Mouse (Mus musculus) liver, embryonic 13.5 days (tissue): ENCODE data around the gene Zfp329. TPM values are rescaled to one million over a fixed set of nuclear protein-coding genes. Genes with fewer than 3 reads are reported as not detected.
A peak's percentile ranks its signal among the peaks of the same experiment; 100 is the strongest.
"Not testable (repeated sequence)": the region's sequence is repeated elsewhere in the genome, so short reads cannot be mapped to it uniquely, and the experiment has no call there.

ENCODE experiments used
- ATAC-seq: fragments of 200-750 bp; cut with Nextera tagmentation; 2 replicates; pipeline ENCODE4 v1.8.0; 2017; ENCODE audit warnings: low read depth, mild to moderate bottlenecking, moderate number of reproducible peaks, moderate library complexity
- DNase-seq: peaks from one replicate; pipeline ENCODE4 v3.0.0; 2022
- H3K27ac ChIP-seq: fragments of 300-500 bp; sonication (generic); 2 replicates; pipeline ENCODE4 v1.5.1; 2015; ENCODE audit warnings: moderate library complexity, mild to moderate bottlenecking, inconsistent platforms
- H3K27me3 ChIP-seq: fragments of 300-500 bp; sonication (generic); 2 replicates; pipeline ENCODE4 v1.6.1; 2015; ENCODE audit warnings: mild to moderate bottlenecking, inconsistent platforms
- H3K36me3 ChIP-seq: fragments of 300-500 bp; sonication (generic); 2 replicates; pipeline ENCODE4 v1.6.1; 2015; ENCODE audit warnings: mild to moderate bottlenecking, inconsistent platforms
- H3K4me1 ChIP-seq: fragments of 300-500 bp; sonication (generic); replicated peaks from 2 replicates; pipeline ENCODE4 v1.6.1; 2015; ENCODE audit warnings: inconsistent platforms
- H3K4me2 ChIP-seq: fragments of 300-500 bp; sonication (generic); 2 replicates; pipeline ENCODE4 v1.6.1; 2015; ENCODE audit warnings: inconsistent platforms, mild to moderate bottlenecking, moderate library complexity
- H3K4me3 ChIP-seq: fragments of 300-500 bp; sonication (generic); replicated peaks from 2 replicates; pipeline ENCODE4 v1.5.1; 2015; ENCODE audit warnings: mild to moderate bottlenecking, inconsistent platforms
- H3K9ac ChIP-seq: fragments of 300-500 bp; sonication (generic); 2 replicates; pipeline ENCODE4 v1.6.1; 2015; ENCODE audit warnings: mild to moderate bottlenecking, inconsistent platforms
- H3K9me3 ChIP-seq: fragments of 300-500 bp; sonication (generic); replicated peaks from 2 replicates; pipeline ENCODE4 v1.6.1; 2016; ENCODE audit warnings: inconsistent platforms
- WGBS: fragments of 180-500 bp; shearing (Covaris S2); methylation state at CpG from one replicate; pipeline ENCODE4 v1.1.7; 2015; ENCODE audit not compliant: insufficient replicate concordance; 5-methylcytosine and 5-hydroxymethylcytosine counted together
- polyA plus RNA-seq: library from polyadenylated mRNA; unstranded; fragments of >200 nt; fragmentation: Nextera tagmentation; extraction: Ambion mirVana; gene quantifications from 2 replicates; pipeline ENCODE4 v1.2.1, GENCODE M21; 2015

Zfp329 gene
- polyA plus RNA-seq: 2.6 and 3.0 TPM in 2 replicates

- H3K4me1 ChIP-seq: peaks cover 9% of the 10 kb centered on the region
- peak within 1 kb of the TSS; percentile 80 for H3K9ac ChIP-seq
- H3K27me3 ChIP-seq: no peaks in the 10 kb centered on the region
- peak within 1 kb of the TSS; percentile 81 for H3K4me3 ChIP-seq
- under 1% methylated on average over 40 of the region's 40 CpGs for WGBS
- DNase-seq (peak; percentile 85), ATAC-seq (peak; percentile 99)
- H3K36me3 ChIP-seq: peaks cover 12% of the 10 kb centered on the region
- no peaks in the 10 kb centered on the region; the same call in none of the 2 replicates for H3K9me3 ChIP-seq
- peak within 1 kb of the TSS; percentile 73 for H3K4me2 ChIP-seq
- no peak within 1 kb of the TSS for H3K27ac ChIP-seq
Measured at GRCm38 (mm10) chr7:12818521-12819295, at the start of gene Zfp329. Zfp329 (minus strand) TSS chr7:12818858.

GRCm38 (mm10) chr7:12835779-12836178 lies 17.1 kb upstream of the Zfp329 start:
- peak overlapping the region; percentile 88 for H3K4me2 ChIP-seq
- WGBS: 67% methylated on average over 4 of the region's 4 CpGs
- no peaks in the 10 kb centered on the region for H3K9me3 ChIP-seq
- DNase-seq (no peak), ATAC-seq (no peak)
- no peak overlapping the region for H3K27ac ChIP-seq
- peaks cover 43% of the 10 kb centered on the region for H3K36me3 ChIP-seq
- peaks cover 18% of the 10 kb centered on the region for H3K4me1 ChIP-seq
- peak overlapping the region; percentile 75 for H3K4me3 ChIP-seq
- peak overlapping the region; percentile 77 for H3K9ac ChIP-seq
- H3K27me3 ChIP-seq: no peaks in the 10 kb centered on the region

GRCm38 (mm10) chr7:12835193-12835671 lies 16.6 kb upstream of the Zfp329 start:
- H3K27ac ChIP-seq: peak overlapping the region; percentile 35

GRCm38 (mm10) chr7:12834162-12835120 lies 15.8 kb upstream of the Zfp329 start, which contains the start of gene Zfp110:
Zfp110 (plus strand) TSS chr7:12834761.
- peak within 1 kb of the TSS; percentile 35 for H3K27ac ChIP-seq
- H3K4me3 ChIP-seq: peak within 1 kb of the TSS; percentile 75
- no peaks in the 10 kb centered on the region for H3K27me3 ChIP-seq
- WGBS: 2% methylated on average over 47 of the region's 47 CpGs
- peak; percentile 84 for DNase-seq
- no peaks in the 10 kb centered on the region for H3K9me3 ChIP-seq
- H3K9ac ChIP-seq: peak within 1 kb of the TSS; percentile 77
- H3K4me1 ChIP-seq: peaks cover 18% of the 10 kb centered on the region
- peak; percentile 99 for ATAC-seq
- peak within 1 kb of the TSS; percentile 88 for H3K4me2 ChIP-seq
- peaks cover 31% of the 10 kb centered on the region for H3K36me3 ChIP-seq

More at GRCm38 (mm10) chr7:12835193-12835671, 16.6 kb upstream of the Zfp329 start:
- peaks cover 37% of the 10 kb centered on the region for H3K36me3 ChIP-seq
- no peaks in the 10 kb centered on the region for H3K27me3 ChIP-seq
- no peaks in the 10 kb centered on the region for H3K9me3 ChIP-seq
- H3K4me3 ChIP-seq: peak overlapping the region; percentile 75
- DNase-seq: no peak
- peaks cover 18% of the 10 kb centered on the region for H3K4me1 ChIP-seq
- 26% methylated on average over 13 of the region's 13 CpGs for WGBS
- H3K9ac ChIP-seq: peak overlapping the region; percentile 77
- H3K4me2 ChIP-seq: peak overlapping the region; percentile 88
- ATAC-seq: peak; percentile 12

- H3K4me2 ChIP-seq: no peak overlapping the region
- ATAC-seq: no peak
- peaks cover 38% of the 10 kb centered on the region for H3K36me3 ChIP-seq
- 84% methylated on average over 8 of the region's 8 CpGs for WGBS
- no peak overlapping the region for H3K4me3 ChIP-seq
- H3K9ac ChIP-seq: no peak overlapping the region
- H3K27me3 ChIP-seq: no peaks in the 10 kb centered on the region
- H3K27ac ChIP-seq: no peak overlapping the region
- no peak for DNase-seq
- H3K9me3 ChIP-seq: peaks cover 13% of the 10 kb centered on the region
- H3K4me1 ChIP-seq: peaks cover 9% of the 10 kb centered on the region
Measured at GRCm38 (mm10) chr7:12815566-12815965, 3.1 kb downstream of the Zfp329 start.

GRCm38 (mm10) chr7:12803727-12804071 lies 15.0 kb downstream of the Zfp329 start:
- peak overlapping the region; percentile 77 for H3K4me2 ChIP-seq
- peak overlapping the region; percentile 48; the same call in 1 of the 2 replicates for H3K9ac ChIP-seq
- no peaks in the 10 kb centered on the region for H3K9me3 ChIP-seq
- WGBS: under 1% methylated on average over 16 of the region's 16 CpGs
- peak overlapping the region; percentile 52 for H3K4me3 ChIP-seq
- H3K36me3 ChIP-seq: peaks cover 18% of the 10 kb centered on the region
- no peak overlapping the region for H3K27ac ChIP-seq
- ATAC-seq (peak; percentile 75; the same call in 1 of the 2 replicates), DNase-seq (no peak)
- no peaks in the 10 kb centered on the region for H3K27me3 ChIP-seq
- peaks cover 13% of the 10 kb centered on the region for H3K4me1 ChIP-seq

GRCm38 (mm10) chr7:12802866-12803726 lies 15.6 kb downstream of the Zfp329 start, which contains the start of gene Zscan18:
Zscan18 (minus strand) TSS chr7:12803635.
- DNase-seq (peak; percentile 53), ATAC-seq (peak; percentile 84)
- Histone ChIP-seq H3K27me3 (no peaks in the 10 kb centered on the region), H3K27ac (no peak within 1 kb of the TSS), H3K9me3 (no peaks in the 10 kb centered on the region), H3K4me3 (peak within 1 kb of the TSS; percentile 52), H3K9ac (peak within 1 kb of the TSS; percentile 48), H3K4me1 (peaks cover 13% of the 10 kb centered on the region), H3K36me3 (peaks cover 12% of the 10 kb centered on the region), H3K4me2 (peak within 1 kb of the TSS; percentile 77)
- 5% methylated on average over 31 of the region's 31 CpGs for WGBS

GRCm38 (mm10) chr7:12799554-12799953 lies 19.1 kb downstream of the Zfp329 start:
- Histone ChIP-seq H3K4me3 (no peak overlapping the region), H3K36me3 (peaks cover 6% of the 10 kb centered on the region; the same call in 1 of the 2 replicates), H3K9me3 (no peaks in the 10 kb centered on the region), H3K4me2 (no peak overlapping the region), H3K4me1 (peaks cover 13% of the 10 kb centered on the region), H3K9ac (no peak overlapping the region), H3K27me3 (no peaks in the 10 kb centered on the region), H3K27ac (no peak overlapping the region)
- ATAC-seq: no peak
- no peak for DNase-seq
- WGBS: 63% methylated on average over 1 of the region's 1 CpGs

GRCm38 (mm10) chr7:12797971-12798370 lies 20.7 kb downstream of the Zfp329 start:
- Histone ChIP-seq H3K36me3 (peaks cover 6% of the 10 kb centered on the region; the same call in 1 of the 2 replicates), H3K4me2 (no peak overlapping the region), H3K27me3 (no peaks in the 10 kb centered on the region), H3K9ac (no peak overlapping the region), H3K4me3 (no peak overlapping the region), H3K9me3 (no peaks in the 10 kb centered on the region), H3K27ac (no peak overlapping the region), H3K4me1 (peaks cover 2% of the 10 kb centered on the region)
- no peak for DNase-seq
- 60% methylated on average over 2 of the region's 2 CpGs for WGBS
- no peak for ATAC-seq

- not testable (repeated sequence) for H3K9ac ChIP-seq, ATAC-seq, H3K36me3 ChIP-seq, H3K4me1 ChIP-seq, H3K9me3 ChIP-seq, H3K4me3 ChIP-seq, DNase-seq, H3K27me3 ChIP-seq, H3K4me2 ChIP-seq, H3K27ac ChIP-seq
- 54% methylated on average over 11 of the region's 11 CpGs for WGBS
Measured at GRCm38 (mm10) chr7:12792624-12793023, 26.0 kb downstream of the Zfp329 start.
